Mouse (Mus musculus) limb, embryonic 12.5 days (tissue): Measurements from ENCODE around the gene Cysrt1. TPM values are rescaled to one million over a fixed set of nuclear protein-coding genes. Genes with fewer than 3 reads are reported as not detected.
A peak's percentile ranks its signal among the peaks of the same experiment; 100 is the strongest.

Experiments used
- ATAC-seq: fragments of 200-750 bp; cut with Nextera tagmentation; 2 replicates; pipeline ENCODE4 v1.8.0; 2017; ENCODE audit warnings: low read depth, moderate TSS enrichment; ENCODE audit not compliant: insufficient number of reproducible peaks, insufficient read depth, low FRiP score, low TSS enrichment
- H3K27ac ChIP-seq: fragments of 300-500 bp; sonication (generic); 2 replicates; pipeline ENCODE4 v1.5.1; 2016; ENCODE audit warnings: mild to moderate bottlenecking, moderate library complexity
- H3K27me3 ChIP-seq: fragments of 300-500 bp; sonication (generic); 2 replicates; pipeline ENCODE4 v1.6.1; 2016; ENCODE audit warnings: mild to moderate bottlenecking, moderate library complexity
- H3K36me3 ChIP-seq: fragments of 300-500 bp; sonication (generic); 2 replicates; pipeline ENCODE4 v1.6.1; 2016; ENCODE audit warnings: mild to moderate bottlenecking, moderate library complexity
- H3K4me1 ChIP-seq: fragments of 300-500 bp; sonication (generic); replicated peaks from 2 replicates; pipeline ENCODE4 v1.6.1; 2016
- H3K4me2 ChIP-seq: fragments of 300-500 bp; sonication (generic); 2 replicates; pipeline ENCODE4 v1.6.1; 2016; ENCODE audit warnings: mild to moderate bottlenecking, moderate library complexity
- H3K4me3 ChIP-seq: fragments of 300-500 bp; sonication (generic); replicated peaks from 2 replicates; pipeline ENCODE4 v1.5.1; 2016; ENCODE audit warnings: mild to moderate bottlenecking
- H3K9ac ChIP-seq: fragments of 300-500 bp; sonication (generic); replicated peaks from 2 replicates; pipeline ENCODE4 v1.6.1; 2016; ENCODE audit warnings: mild to moderate bottlenecking, moderate library complexity
- H3K9me3 ChIP-seq: fragments of 300-500 bp; sonication (generic); 2 replicates; pipeline ENCODE4 v1.6.1; 2016; ENCODE audit warnings: mild to moderate bottlenecking, moderate library complexity
- WGBS: fragments of 180-500 bp; shearing (Covaris S2); methylation state at CpG from one replicate; pipeline ENCODE4 v1.1.7; 2016; 5-methylcytosine and 5-hydroxymethylcytosine counted together
- polyA plus RNA-seq: library from polyadenylated mRNA; unstranded; fragments of >200 nt; fragmentation: Nextera tagmentation; extraction: Ambion mirVana; gene quantifications from 2 replicates; pipeline ENCODE4 v1.2.1, GENCODE M21; 2016

The Cysrt1 gene
- polyA plus RNA-seq, 1 experiment from 2014 or later = not detected

- Histone ChIP-seq H3K9ac (peak overlapping the region; percentile 80), H3K4me2 (peak overlapping the region; percentile 92), H3K27me3 (no peaks in the 10 kb centered on the region), H3K27ac (peak overlapping the region; percentile 93), H3K4me3 (peak overlapping the region; percentile 87), H3K4me1 (peaks cover 15% of the 10 kb centered on the region), H3K36me3 (peaks cover 21% of the 10 kb centered on the region), H3K9me3 (no peaks in the 10 kb centered on the region)
- ATAC-seq = peak; percentile 9; the same call in 1 of the 2 replicates
- WGBS = 1% methylated on average over 53 of the region's 53 CpGs
Observed at GRCm38 (mm10) chr2:25223681-25224491, 18.4 kb downstream of the Cysrt1 start.

GRCm38 (mm10) chr2:25221331-25221772 is 20.9 kb downstream of the Cysrt1 start:
- H3K27ac ChIP-seq = no peak overlapping the region
- H3K4me3 ChIP-seq = no peak overlapping the region
- no peak overlapping the region for H3K9ac ChIP-seq
- H3K27me3 ChIP-seq = no peaks in the 10 kb centered on the region
- WGBS = 63% methylated on average over 5 of the region's 5 CpGs
- no peak overlapping the region for H3K4me2 ChIP-seq
- H3K9me3 ChIP-seq = no peaks in the 10 kb centered on the region
- no peak for ATAC-seq
- H3K4me1 ChIP-seq = peaks cover 15% of the 10 kb centered on the region
- H3K36me3 ChIP-seq = peaks cover 21% of the 10 kb centered on the region

- no peak within 1 kb of the TSS for H3K4me2 ChIP-seq
- ATAC-seq = no peak
- H3K9me3 ChIP-seq = no peaks in the 10 kb centered on the region
Observed at GRCm38 (mm10) chr2:25218445-25218844, 23.8 kb downstream of the Cysrt1 start, which contains the start of gene Fam166a. Gene Fam166a (plus strand): TSS chr2:25218745.

GRCm38 (mm10) chr2:25217666-25218065 is 24.6 kb downstream of the Cysrt1 start:
- no peak overlapping the region for H3K4me2 ChIP-seq
- H3K9ac ChIP-seq = no peak overlapping the region
- peaks cover 12% of the 10 kb centered on the region for H3K36me3 ChIP-seq
- 61% methylated on average over 2 of the region's 2 CpGs for WGBS
- H3K4me3 ChIP-seq = no peak overlapping the region
- peaks cover 22% of the 10 kb centered on the region for H3K27me3 ChIP-seq
- no peak overlapping the region for H3K27ac ChIP-seq
- ATAC-seq = no peak
- no peaks in the 10 kb centered on the region for H3K9me3 ChIP-seq
- H3K4me1 ChIP-seq = no peaks in the 10 kb centered on the region

More at GRCm38 (mm10) chr2:25218445-25218844, 23.8 kb downstream of the Cysrt1 start, which contains the start of gene Fam166a:
- no peak within 1 kb of the TSS for H3K4me3 ChIP-seq
- H3K27me3 ChIP-seq = peaks cover 16% of the 10 kb centered on the region
- H3K9ac ChIP-seq = no peak within 1 kb of the TSS
- H3K36me3 ChIP-seq = peaks cover 19% of the 10 kb centered on the region
- no peak within 1 kb of the TSS for H3K27ac ChIP-seq
- H3K4me1 ChIP-seq = peaks cover 5% of the 10 kb centered on the region

- Histone ChIP-seq H3K27ac (no peak within 1 kb of the TSS), H3K4me3 (no peak within 1 kb of the TSS), H3K4me2 (no peak within 1 kb of the TSS), H3K36me3 (no peaks in the 10 kb centered on the region; the same call in 1 of the 2 replicates), H3K27me3 (peaks cover 22% of the 10 kb centered on the region), H3K9ac (no peak within 1 kb of the TSS), H3K4me1 (peaks cover 10% of the 10 kb centered on the region), H3K9me3 (no peaks in the 10 kb centered on the region)
- no peak for ATAC-seq
- WGBS = 78% methylated on average over 3 of the region's 3 CpGs
Observed at GRCm38 (mm10) chr2:25214444-25214843, 27.8 kb downstream of the Cysrt1 start, which contains the start of gene Stpg3. Gene Stpg3 (minus strand): TSS chr2:25214637.

GRCm38 (mm10) chr2:25213266-25213865 is 28.9 kb downstream of the Cysrt1 start:
- H3K4me2 ChIP-seq = no peak overlapping the region

GRCm38 (mm10) chr2:25211121-25211670 is 31.1 kb downstream of the Cysrt1 start, which contains the start of gene Nelfb:
Gene Nelfb (minus strand): TSS chr2:25211489.
- under 1% methylated on average over 44 of the region's 44 CpGs for WGBS
- Histone ChIP-seq H3K9ac (peak within 1 kb of the TSS; percentile 90), H3K9me3 (no peaks in the 10 kb centered on the region), H3K27ac (peak within 1 kb of the TSS; percentile 92), H3K4me1 (peaks cover 14% of the 10 kb centered on the region), H3K4me2 (peak within 1 kb of the TSS; percentile 94), H3K27me3 (peaks cover 22% of the 10 kb centered on the region), H3K36me3 (peaks cover 28% of the 10 kb centered on the region), H3K4me3 (peak within 1 kb of the TSS; percentile 83)
- peak; percentile 85 for ATAC-seq

More at GRCm38 (mm10) chr2:25213266-25213865, 28.9 kb downstream of the Cysrt1 start:
- Histone ChIP-seq H3K36me3 (peaks cover 6% of the 10 kb centered on the region), H3K9me3 (no peaks in the 10 kb centered on the region), H3K9ac (no peak overlapping the region), H3K27me3 (peaks cover 22% of the 10 kb centered on the region), H3K4me3 (no peak overlapping the region), H3K4me1 (peaks cover 14% of the 10 kb centered on the region), H3K27ac (no peak overlapping the region)
- WGBS = 55% methylated on average over 23 of the region's 23 CpGs
- ATAC-seq = no peak

- peaks cover 14% of the 10 kb centered on the region for H3K4me1 ChIP-seq
- peak overlapping the region; percentile 83 for H3K4me3 ChIP-seq
- H3K9ac ChIP-seq = peak overlapping the region; percentile 90
- H3K36me3 ChIP-seq = peaks cover 33% of the 10 kb centered on the region
- no peaks in the 10 kb centered on the region for H3K9me3 ChIP-seq
- peaks cover 19% of the 10 kb centered on the region for H3K27me3 ChIP-seq
- ATAC-seq = no peak
- peak overlapping the region; percentile 94 for H3K4me2 ChIP-seq
- peak overlapping the region; percentile 92 for H3K27ac ChIP-seq
- under 1% methylated on average over 24 of the region's 24 CpGs for WGBS
Observed at GRCm38 (mm10) chr2:25210686-25211085, 31.6 kb downstream of the Cysrt1 start.

GRCm38 (mm10) chr2:25207593-25207992 is 34.7 kb downstream of the Cysrt1 start:
- no peak overlapping the region for H3K4me2 ChIP-seq
- no peak for ATAC-seq
- peaks cover 64% of the 10 kb centered on the region for H3K36me3 ChIP-seq
- no peak overlapping the region for H3K27ac ChIP-seq
- H3K9ac ChIP-seq = no peak overlapping the region
- H3K4me3 ChIP-seq = no peak overlapping the region
- peaks cover 14% of the 10 kb centered on the region for H3K4me1 ChIP-seq
- WGBS = 84% methylated on average over 1 of the region's 1 CpGs
- no peaks in the 10 kb centered on the region for H3K27me3 ChIP-seq
- H3K9me3 ChIP-seq = no peaks in the 10 kb centered on the region

GRCm38 (mm10) chr2:25203631-25204214 is 38.5 kb downstream of the Cysrt1 start:
- no peak for ATAC-seq
- Histone ChIP-seq H3K9ac (no peak overlapping the region), H3K4me2 (no peak overlapping the region), H3K4me3 (no peak overlapping the region), H3K9me3 (no peaks in the 10 kb centered on the region), H3K27me3 (no peaks in the 10 kb centered on the region), H3K27ac (no peak overlapping the region), H3K36me3 (peaks cover 96% of the 10 kb centered on the region), H3K4me1 (no peaks in the 10 kb centered on the region)
- 68% methylated on average over 4 of the region's 4 CpGs for WGBS

GRCm38 (mm10) chr2:25200631-25201030 is 41.6 kb downstream of the Cysrt1 start:
- peaks cover 17% of the 10 kb centered on the region for H3K27me3 ChIP-seq
- 96% methylated on average over 2 of the region's 2 CpGs for WGBS
- peaks cover 70% of the 10 kb centered on the region for H3K36me3 ChIP-seq
- no peak overlapping the region for H3K9ac ChIP-seq
- ATAC-seq = no peak
- no peak overlapping the region for H3K4me2 ChIP-seq
- no peak overlapping the region for H3K27ac ChIP-seq
- peaks cover 15% of the 10 kb centered on the region for H3K4me1 ChIP-seq
- H3K9me3 ChIP-seq = no peaks in the 10 kb centered on the region
- H3K4me3 ChIP-seq = no peak overlapping the region
